Mouse (Mus musculus) lung, embryonic 14.5 days (tissue): Measurements from ENCODE around the gene Homer2. TPM values are rescaled to one million over a fixed set of nuclear protein-coding genes. Genes with fewer than 3 reads are reported as not detected.

Experiments
- ATAC-seq: fragments of 200-750 bp; cut with Nextera tagmentation; 2 replicates; pipeline ENCODE4 v1.8.0; 2017; ENCODE audit warnings: mild to moderate bottlenecking, moderate TSS enrichment, moderate library complexity; ENCODE audit not compliant: insufficient read depth
- DNase-seq: peaks from one replicate; pipeline ENCODE4 v3.0.0-alpha.2; 2015
- H3K27ac ChIP-seq: fragments of 300-500 bp; sonication (generic); 2 replicates; pipeline ENCODE4 v1.5.1; 2014; ENCODE audit warnings: low read depth, mild to moderate bottlenecking, moderate library complexity
- H3K27me3 ChIP-seq: fragments of 300-500 bp; sonication (generic); 2 replicates; pipeline ENCODE4 v1.6.1; 2014; ENCODE audit warnings: low read length, control low read depth; ENCODE audit not compliant: insufficient read depth
- H3K36me3 ChIP-seq: fragments of 300-500 bp; sonication (generic); 2 replicates; pipeline ENCODE4 v1.6.1; 2014; ENCODE audit warnings: control low read depth; ENCODE audit not compliant: insufficient read depth
- H3K4me1 ChIP-seq: fragments of 300-500 bp; sonication (generic); 2 replicates; pipeline ENCODE4 v1.6.1; 2014; ENCODE audit warnings: antibody characterized with exemption, control low read depth; ENCODE audit not compliant: insufficient read depth
- H3K4me2 ChIP-seq: fragments of 300-500 bp; sonication (generic); 2 replicates; pipeline ENCODE4 v1.6.1; 2014; ENCODE audit warnings: mild to moderate bottlenecking
- H3K4me3 ChIP-seq: fragments of 300-500 bp; sonication (generic); 2 replicates; pipeline ENCODE4 v1.5.1; 2014; ENCODE audit warnings: low read depth, low read length
- H3K9ac ChIP-seq: fragments of 300-500 bp; sonication (generic); 2 replicates; pipeline ENCODE4 v1.6.1; 2014
- H3K9me3 ChIP-seq: fragments of 300-500 bp; sonication (generic); 2 replicates; pipeline ENCODE4 v1.6.1; 2016; ENCODE audit warnings: low read depth, low read length, control low read depth
- CTCF ChIP-seq: IDR thresholded peaks from 2 replicates; pipeline ENCODE4 v1.5.1; 2016; ENCODE audit warnings: antibody characterized with exemption, low read depth
- WGBS: fragments of 180-500 bp; shearing (Covaris S2); extraction: QIAGEN DNeasy Blood & Tissue Kit; methylation state at CpG from one replicate; pipeline ENCODE4 v1.1.7; 2014; 5-methylcytosine and 5-hydroxymethylcytosine counted together
- polyA plus RNA-seq: library from polyadenylated mRNA; unstranded; fragments of >200 nt; fragmentation: Nextera tagmentation; extraction: Ambion mirVana; gene quantifications from 2 replicates; pipeline ENCODE4 v1.2.1, GENCODE M21; 2014

The Homer2 gene
- polyA plus RNA-seq, 1 experiment from 2014 or later = 38.2 TPM

DNA sequence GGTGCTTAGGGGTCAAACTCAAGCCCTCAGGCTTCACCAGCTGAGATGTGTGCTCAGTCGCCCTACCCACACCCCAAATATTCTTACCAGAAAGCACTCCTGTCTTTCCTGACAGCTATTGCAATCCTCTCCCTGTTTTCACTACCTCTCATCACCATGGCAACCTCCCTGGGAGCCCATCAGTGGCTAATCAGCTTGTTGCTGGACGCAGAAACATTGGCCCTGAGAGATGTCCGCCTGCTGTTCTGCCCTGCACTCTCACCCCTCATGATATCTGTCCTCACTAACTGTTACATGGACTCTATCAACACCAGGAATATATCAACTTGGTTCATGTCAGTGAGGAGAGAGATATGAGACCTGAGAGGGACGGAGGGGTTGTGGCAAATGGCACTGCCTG lies 153.7 kb downstream of the Homer2 start:
- H3K27me3 ChIP-seq = no peaks in the 10 kb centered on the region
- WGBS = 48% methylated on average over 4 of the region's 4 CpGs
- no peaks in the 10 kb centered on the region for H3K36me3 ChIP-seq

More for the DNA sequence above, 153.7 kb downstream of the Homer2 start:
- Histone ChIP-seq H3K9me3 (no peaks in the 10 kb centered on the region), H3K9ac (no peak overlapping the region), H3K4me2 (no peak overlapping the region), H3K27ac (no peak overlapping the region), H3K4me3 (no peak overlapping the region), H3K4me1 (no peaks in the 10 kb centered on the region)
- ATAC-seq (no peak), DNase-seq (no peak)
- no peak for TF ChIP-seq CTCF

Other genes starting within 250 kb of the Homer2 start
- 0.14 and 0.55 TPM in 2 replicates for gene Ap3b2, start 213.6 kb downstream of the Homer2 start, polyA plus RNA-seq
- gene BC048679, start 209.2 kb downstream of the Homer2 start, polyA plus RNA-seq = not detected in 2 replicates
- 0.12 and 0.37 TPM in 2 replicates for gene Fsd2, start 140.6 kb downstream of the Homer2 start, polyA plus RNA-seq
- gene Whamm, start 136.3 kb downstream of the Homer2 start, polyA plus RNA-seq = 8.0 and 9.3 TPM in 2 replicates
- 121 and 124 TPM in 2 replicates for gene Ramac, start 55.4 kb upstream of the Homer2 start, polyA plus RNA-seq
- 45.3 and 49.9 TPM in 2 replicates for gene 3110040N11Rik, start 82.0 kb upstream of the Homer2 start, polyA plus RNA-seq
- 81.8 and 92.3 TPM in 2 replicates for gene Btbd1, start 121.9 kb upstream of the Homer2 start, polyA plus RNA-seq
- not detected in 2 replicates for gene Gm10160, start 148.3 kb upstream of the Homer2 start, polyA plus RNA-seq
- 16.0 and 17.5 TPM in 2 replicates for gene Tm6sf1, start 151.5 kb upstream of the Homer2 start, polyA plus RNA-seq
- 13.5 and 14.4 TPM in 2 replicates for gene Hdgfl3, start 226.9 kb upstream of the Homer2 start, polyA plus RNA-seq